Mouse (Mus musculus) liver, embryonic 15.5 days (tissue): ENCODE data around the gene St6gal1. TPM values are rescaled to one million over a fixed set of nuclear protein-coding genes. Genes with fewer than 3 reads are reported as not detected.
A peak's percentile ranks its signal among the peaks of the same experiment; 100 is the strongest.

Source experiments
- ATAC-seq: fragments of 200-750 bp; cut with Nextera tagmentation; 2 replicates; pipeline ENCODE4 v1.8.0; 2017; ENCODE audit warnings: moderate number of reproducible peaks, mild to moderate bottlenecking, moderate library complexity; ENCODE audit not compliant: insufficient read depth
- H3K27ac ChIP-seq: fragments of 300-500 bp; sonication (generic); replicated peaks from 2 replicates; pipeline ENCODE4 v1.5.1; 2015; ENCODE audit warnings: mild to moderate bottlenecking, inconsistent platforms
- H3K27me3 ChIP-seq: fragments of 300-500 bp; sonication (generic); 2 replicates; pipeline ENCODE4 v1.6.1; 2015; ENCODE audit warnings: mild to moderate bottlenecking, inconsistent platforms
- H3K36me3 ChIP-seq: fragments of 300-500 bp; sonication (generic); replicated peaks from 2 replicates; pipeline ENCODE4 v1.6.1; 2015; ENCODE audit warnings: moderate library complexity, mild to moderate bottlenecking, inconsistent platforms
- H3K4me1 ChIP-seq: fragments of 300-500 bp; sonication (generic); replicated peaks from 2 replicates; pipeline ENCODE4 v1.6.1; 2015; ENCODE audit warnings: inconsistent platforms
- H3K4me2 ChIP-seq: fragments of 300-500 bp; sonication (generic); 2 replicates; pipeline ENCODE4 v1.6.1; 2015; ENCODE audit warnings: moderate library complexity, mild to moderate bottlenecking, inconsistent platforms
- H3K4me3 ChIP-seq: fragments of 300-500 bp; sonication (generic); replicated peaks from 2 replicates; pipeline ENCODE4 v1.5.1; 2015; ENCODE audit warnings: mild to moderate bottlenecking, inconsistent platforms
- H3K9ac ChIP-seq: fragments of 300-500 bp; sonication (generic); 2 replicates; pipeline ENCODE4 v1.6.1; 2015; ENCODE audit warnings: moderate library complexity, mild to moderate bottlenecking, inconsistent platforms
- H3K9me3 ChIP-seq: fragments of 300-500 bp; sonication (generic); replicated peaks from 2 replicates; pipeline ENCODE4 v1.6.1; 2016; ENCODE audit warnings: inconsistent platforms
- WGBS: fragments of 180-500 bp; shearing (Covaris S2); methylation state at CpG from one replicate; pipeline ENCODE4 v1.1.7; 2015; ENCODE audit warnings: mixed read lengths; ENCODE audit not compliant: insufficient replicate concordance; 5-methylcytosine and 5-hydroxymethylcytosine counted together
- polyA plus RNA-seq: library from polyadenylated mRNA; unstranded; fragments of >200 nt; fragmentation: Nextera tagmentation; extraction: Ambion mirVana; gene quantifications from 2 replicates; pipeline ENCODE4 v1.2.1, GENCODE M21; 2015

Gene St6gal1
- polyA plus RNA-seq, 1 experiment from 2014 or later: 12.9 TPM

DNA sequence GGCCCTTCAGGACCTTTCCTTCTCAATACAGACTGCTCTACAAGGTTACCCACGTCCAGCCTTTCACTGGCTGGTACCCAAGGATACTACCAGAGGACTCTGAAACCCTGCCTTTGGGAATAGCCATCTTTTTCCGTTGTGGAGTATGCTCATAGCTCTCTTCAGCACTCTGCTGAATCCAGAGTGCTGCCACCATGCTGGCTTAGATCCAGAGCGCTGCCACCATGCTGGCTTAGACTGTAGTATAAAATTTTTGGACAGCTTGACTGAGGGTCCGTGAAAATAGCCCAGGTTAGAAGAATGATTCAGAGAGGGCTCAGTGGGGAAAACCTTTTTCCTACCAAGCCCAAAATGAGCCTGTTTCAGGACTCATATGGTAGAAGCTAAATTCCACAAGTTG lies 42.4 kb downstream of the St6gal1 start:
- WGBS: 54% methylated on average over 4 of the region's 4 CpGs
- H3K27me3 ChIP-seq: peaks cover under 1% of the 10 kb centered on the region; the same call in 1 of the 2 replicates
- H3K4me2 ChIP-seq: no peak overlapping the region
- H3K4me3 ChIP-seq: no peak overlapping the region
- H3K4me1 ChIP-seq: peaks cover 10% of the 10 kb centered on the region; the same call in 1 of the 2 replicates
- no peak overlapping the region for H3K9ac ChIP-seq
- H3K27ac ChIP-seq: no peak overlapping the region
- no peaks in the 10 kb centered on the region for H3K9me3 ChIP-seq
- H3K36me3 ChIP-seq: no peaks in the 10 kb centered on the region
- ATAC-seq: no peak

- peaks cover 22% of the 10 kb centered on the region for H3K4me1 ChIP-seq
- H3K27ac ChIP-seq: no peak overlapping the region
- no peaks in the 10 kb centered on the region for H3K36me3 ChIP-seq
- no peaks in the 10 kb centered on the region for H3K27me3 ChIP-seq
- no peak overlapping the region for H3K9ac ChIP-seq
- no peak for ATAC-seq
- H3K4me3 ChIP-seq: no peak overlapping the region
- 62% methylated on average over 7 of the region's 7 CpGs for WGBS
- H3K4me2 ChIP-seq: no peak overlapping the region
- no peaks in the 10 kb centered on the region for H3K9me3 ChIP-seq
Measured at GRCm38 (mm10) chr16:23268231-23268630, 43.7 kb downstream of the St6gal1 start.

GRCm38 (mm10) chr16:23269056-23269983 lies 44.8 kb downstream of the St6gal1 start:
- Histone ChIP-seq H3K9me3 (no peaks in the 10 kb centered on the region), H3K9ac (no peak overlapping the region), H3K4me1 (peaks cover 31% of the 10 kb centered on the region), H3K4me3 (no peak overlapping the region), H3K27ac (no peak overlapping the region), H3K4me2 (no peak overlapping the region), H3K27me3 (no peaks in the 10 kb centered on the region), H3K36me3 (no peaks in the 10 kb centered on the region)
- no peak for ATAC-seq
- 30% methylated on average over 17 of the region's 17 CpGs for WGBS

GRCm38 (mm10) chr16:23269984-23270912 lies 45.7 kb downstream of the St6gal1 start:
- no peaks in the 10 kb centered on the region for H3K9me3 ChIP-seq
- 0 out of 2 replicates have a peak, but pooled peaks have one; percentile 20 for ATAC-seq
- H3K27me3 ChIP-seq: no peaks in the 10 kb centered on the region
- no peak overlapping the region for H3K27ac ChIP-seq
- peaks cover 31% of the 10 kb centered on the region for H3K4me1 ChIP-seq
- H3K4me2 ChIP-seq: no peak overlapping the region
- H3K9ac ChIP-seq: no peak overlapping the region
- 40% methylated on average over 10 of the region's 10 CpGs for WGBS
- H3K36me3 ChIP-seq: no peaks in the 10 kb centered on the region
- no peak overlapping the region for H3K4me3 ChIP-seq

GRCm38 (mm10) chr16:23270913-23271253 lies 46.3 kb downstream of the St6gal1 start:
- H3K27ac ChIP-seq: no peak overlapping the region
- H3K4me2 ChIP-seq: no peak overlapping the region
- H3K9me3 ChIP-seq: no peaks in the 10 kb centered on the region
- peaks cover 31% of the 10 kb centered on the region for H3K4me1 ChIP-seq
- no peak overlapping the region for H3K4me3 ChIP-seq
- no peaks in the 10 kb centered on the region for H3K27me3 ChIP-seq
- no peak overlapping the region for H3K9ac ChIP-seq
- no peak for ATAC-seq
- H3K36me3 ChIP-seq: no peaks in the 10 kb centered on the region
- 28% methylated on average over 3 of the region's 3 CpGs for WGBS

DNA sequence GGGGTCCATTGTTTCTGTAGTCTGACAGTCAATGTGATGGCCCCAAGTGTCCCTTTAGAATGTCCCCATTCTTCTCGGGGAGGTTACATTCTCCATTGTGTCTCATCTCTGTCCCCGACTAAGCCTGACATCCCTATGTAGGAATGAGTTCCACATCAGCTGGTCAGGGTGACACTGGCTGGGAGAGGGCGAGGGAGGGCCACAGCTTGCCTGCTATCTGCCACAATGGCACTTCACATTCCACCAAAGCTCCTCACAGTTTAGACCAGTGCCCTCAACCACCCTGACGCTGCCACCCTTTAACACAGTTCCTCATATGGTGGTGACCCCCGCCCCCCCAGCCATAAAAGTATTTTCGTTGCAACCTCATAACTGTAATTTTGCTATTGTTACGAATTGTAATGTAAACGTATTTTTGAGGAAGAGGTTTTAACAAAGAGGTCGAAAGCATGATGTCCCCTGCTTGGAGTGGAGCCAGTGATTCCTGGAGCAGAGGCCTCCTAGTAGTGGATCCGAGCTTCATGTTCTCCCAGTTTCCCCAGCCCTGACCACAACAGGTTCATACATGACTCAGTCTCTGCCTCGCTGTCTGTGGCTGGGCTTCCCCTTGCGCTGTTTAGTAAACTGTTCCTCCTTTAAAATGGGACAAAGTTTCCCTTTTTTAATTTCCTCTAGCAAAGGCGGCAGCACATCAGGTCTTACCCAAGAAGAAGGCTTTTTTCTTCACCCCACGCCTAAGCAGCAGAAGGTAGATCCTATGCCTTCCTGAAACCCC lies 47.4 kb downstream of the St6gal1 start:
- Histone ChIP-seq H3K4me2 (no peak overlapping the region), H3K4me3 (no peak overlapping the region), H3K9me3 (no peaks in the 10 kb centered on the region), H3K4me1 (peaks cover 31% of the 10 kb centered on the region), H3K9ac (no peak overlapping the region), H3K36me3 (no peaks in the 10 kb centered on the region), H3K27me3 (no peaks in the 10 kb centered on the region), H3K27ac (no peak overlapping the region)
- no peak for ATAC-seq
- 28% methylated on average over 14 of the region's 14 CpGs for WGBS

- H3K4me1 ChIP-seq: peaks cover 31% of the 10 kb centered on the region
- H3K4me2 ChIP-seq: no peak overlapping the region
- no peaks in the 10 kb centered on the region for H3K36me3 ChIP-seq
- ATAC-seq: no peak
- H3K27me3 ChIP-seq: no peaks in the 10 kb centered on the region
- no peak overlapping the region for H3K27ac ChIP-seq
- 50% methylated on average over 9 of the region's 9 CpGs for WGBS
- no peaks in the 10 kb centered on the region for H3K9me3 ChIP-seq
- H3K4me3 ChIP-seq: no peak overlapping the region
- H3K9ac ChIP-seq: no peak overlapping the region
Measured at GRCm38 (mm10) chr16:23272521-23273230, 48.1 kb downstream of the St6gal1 start.

DNA sequence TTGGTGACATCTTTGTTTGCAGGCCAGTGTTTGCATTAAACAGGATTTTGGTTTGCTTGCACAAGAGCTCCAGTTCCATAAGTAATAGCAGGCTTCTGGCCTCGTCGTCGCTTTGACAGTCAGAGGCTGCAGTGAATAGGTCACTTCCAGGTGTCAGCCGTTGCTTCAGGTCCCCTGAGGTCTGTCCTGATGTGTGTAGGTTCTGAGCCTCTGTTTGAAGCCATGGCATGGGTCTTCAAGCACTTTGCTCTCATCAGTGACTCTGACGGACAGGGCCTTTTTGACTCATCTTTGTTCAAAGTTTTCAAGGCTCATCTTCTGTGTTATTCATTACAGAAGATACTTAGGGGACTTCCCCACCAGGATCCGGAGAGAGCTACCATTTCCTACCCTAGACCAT lies 49.5 kb downstream of the St6gal1 start:
- H3K27me3 ChIP-seq: no peaks in the 10 kb centered on the region
- ATAC-seq: no peak
- WGBS: 44% methylated on average over 6 of the region's 6 CpGs
- H3K9me3 ChIP-seq: no peaks in the 10 kb centered on the region
- H3K27ac ChIP-seq: no peak overlapping the region
- no peak overlapping the region for H3K4me2 ChIP-seq
- peaks cover 31% of the 10 kb centered on the region for H3K4me1 ChIP-seq
- H3K4me3 ChIP-seq: no peak overlapping the region
- no peaks in the 10 kb centered on the region for H3K36me3 ChIP-seq
- H3K9ac ChIP-seq: no peak overlapping the region

- Histone ChIP-seq H3K27me3 (no peaks in the 10 kb centered on the region), H3K9ac (no peak overlapping the region), H3K4me3 (no peak overlapping the region), H3K36me3 (no peaks in the 10 kb centered on the region), H3K27ac (no peak overlapping the region), H3K9me3 (no peaks in the 10 kb centered on the region), H3K4me1 (peaks cover 31% of the 10 kb centered on the region), H3K4me2 (no peak overlapping the region)
- WGBS: 53% methylated on average over 7 of the region's 7 CpGs
- ATAC-seq: no peak
Measured at GRCm38 (mm10) chr16:23274606-23275310, 50.2 kb downstream of the St6gal1 start.

GRCm38 (mm10) chr16:23275661-23276060 lies 51.1 kb downstream of the St6gal1 start:
- Histone ChIP-seq H3K27me3 (no peaks in the 10 kb centered on the region), H3K4me1 (peaks cover 31% of the 10 kb centered on the region), H3K9me3 (no peaks in the 10 kb centered on the region), H3K36me3 (no peaks in the 10 kb centered on the region), H3K4me3 (no peak overlapping the region), H3K27ac (no peak overlapping the region), H3K4me2 (no peak overlapping the region), H3K9ac (no peak overlapping the region)
- 49% methylated on average over 2 of the region's 2 CpGs for WGBS
- no peak for ATAC-seq
